Mouse (Mus musculus) urinary bladder, postnatal 4 days (tissue): Measurements from ENCODE around the gene Sema4b.

Source experiments
- DNase-seq, 2 experiments: peaks; one replicate each; pipeline ENCODE4 v3.0.0; 2021 to 2022; ENCODE audit warnings: low spot score in 2 of 2

The Sema4b gene

GRCm38 (mm10) chr7:80267764-80268163, 81.1 kb downstream of the Sema4b start:
- DNase-seq, result no peak

- DNase-seq, result peak; percentile 90 to 97
Measured at GRCm38 (mm10) chr7:80268897-80269750, 82.5 kb downstream of the Sema4b start, which contains the start of gene Vps33b. TSS of gene Vps33b (plus strand) at chr7:80269649.

GRCm38 (mm10) chr7:80269751-80270255, 83.2 kb downstream of the Sema4b start:
- no peak for DNase-seq

GRCm38 (mm10) chr7:80273456-80273855, 86.8 kb downstream of the Sema4b start:
- DNase-seq, result no peak
